Mouse (Mus musculus): Measurements from ENCODE around the gene Apold1.

- TF ChIP-seq CTCF (IDR thresholded peaks at IDR 0.05) (no peak), EP300 (IDR thresholded peaks at IDR 0.05) (no peak)
Measured at GRCm38 (mm10) chr6:134961286-134961685, 20.2 kb upstream of the Apold1 start.

All from lung, postnatal 0 days (tissue).